Mouse (Mus musculus) forebrain, embryonic 12.5 days (tissue): Measurements from ENCODE around the gene Gnpnat1. TPM values are rescaled to one million over a fixed set of nuclear protein-coding genes. Genes with fewer than 3 reads are reported as not detected.

Experiments used
- ATAC-seq: fragments of 200-750 bp; cut with Nextera tagmentation; 2 replicates; pipeline ENCODE4 v1.8.0; 2017; ENCODE audit warnings: moderate TSS enrichment; ENCODE audit not compliant: low FRiP score
- H3K27ac ChIP-seq: fragments of 300-500 bp; sonication (generic); 2 replicates; pipeline ENCODE4 v1.5.1; 2016; ENCODE audit warnings: mild to moderate bottlenecking
- H3K27me3 ChIP-seq: fragments of 300-500 bp; sonication (generic); 2 replicates; pipeline ENCODE4 v1.6.1; 2016; ENCODE audit warnings: mild to moderate bottlenecking
- H3K36me3 ChIP-seq: fragments of 300-500 bp; sonication (generic); replicated peaks from 2 replicates; pipeline ENCODE4 v1.6.1; 2016; ENCODE audit warnings: mild to moderate bottlenecking
- H3K4me1 ChIP-seq: fragments of 300-500 bp; sonication (generic); 2 replicates; pipeline ENCODE4 v1.6.1; 2016
- H3K4me2 ChIP-seq: fragments of 300-500 bp; sonication (generic); 2 replicates; pipeline ENCODE4 v1.6.1; 2016; ENCODE audit warnings: mild to moderate bottlenecking, moderate library complexity
- H3K4me3 ChIP-seq: fragments of 300-500 bp; sonication (generic); replicated peaks from 2 replicates; pipeline ENCODE4 v1.5.1; 2016; ENCODE audit warnings: mild to moderate bottlenecking
- H3K9ac ChIP-seq: fragments of 300-500 bp; sonication (generic); 2 replicates; pipeline ENCODE4 v1.6.1; 2016; ENCODE audit warnings: mild to moderate bottlenecking
- H3K9me3 ChIP-seq: fragments of 300-500 bp; sonication (generic); 2 replicates; pipeline ENCODE4 v1.6.1; 2016
- WGBS: fragments of 180-500 bp; shearing (Covaris S2); methylation state at CpG from one replicate; pipeline ENCODE4 v1.1.7; 2016; 5-methylcytosine and 5-hydroxymethylcytosine counted together
- polyA plus RNA-seq: library from polyadenylated mRNA; unstranded; fragments of >200 nt; fragmentation: Nextera tagmentation; extraction: Ambion mirVana; gene quantifications from 2 replicates; pipeline ENCODE4 v1.2.1, GENCODE M21; 2016

Gnpnat1 gene
- polyA plus RNA-seq, 1 experiment from 2014 or later = 28.5 TPM

- Histone ChIP-seq H3K9me3 (no peaks in the 10 kb centered on the region), H3K27ac (peak overlapping the region; percentile 63; the same call in 1 of the 2 replicates), H3K4me3 (peak overlapping the region; percentile 85), H3K27me3 (no peaks in the 10 kb centered on the region), H3K4me1 (peaks cover 14% of the 10 kb centered on the region), H3K4me2 (peak overlapping the region; percentile 81), H3K9ac (peak overlapping the region; percentile 81), H3K36me3 (no peaks in the 10 kb centered on the region)
- WGBS = under 1% methylated on average over 55 of the region's 71 CpGs
- ATAC-seq = peak; percentile 95
Measured at GRCm38 (mm10) chr14:45388345-45389181, 16.1 kb downstream of the Gnpnat1 start.

GRCm38 (mm10) chr14:45387480-45387879 is 17.2 kb downstream of the Gnpnat1 start:
- peak overlapping the region; percentile 85 for H3K4me3 ChIP-seq
- no peak overlapping the region for H3K27ac ChIP-seq
- no peak for ATAC-seq
- H3K9me3 ChIP-seq = no peaks in the 10 kb centered on the region
- peaks cover 2% of the 10 kb centered on the region; the same call in 1 of the 2 replicates for H3K36me3 ChIP-seq
- WGBS = 20% methylated on average over 2 of the region's 2 CpGs
- peak overlapping the region; percentile 81 for H3K4me2 ChIP-seq
- no peak overlapping the region; the same call in 1 of the 2 replicates for H3K9ac ChIP-seq
- H3K27me3 ChIP-seq = no peaks in the 10 kb centered on the region
- H3K4me1 ChIP-seq = peaks cover 14% of the 10 kb centered on the region

GRCm38 (mm10) chr14:45385596-45385995 is 19.1 kb downstream of the Gnpnat1 start:
- H3K4me3 ChIP-seq = no peak overlapping the region
- peaks cover 2% of the 10 kb centered on the region; the same call in 1 of the 2 replicates for H3K36me3 ChIP-seq
- no peak for ATAC-seq
- WGBS = 98% methylated on average over 2 of the region's 2 CpGs
- no peak overlapping the region for H3K27ac ChIP-seq
- no peaks in the 10 kb centered on the region for H3K9me3 ChIP-seq
- no peak overlapping the region for H3K4me2 ChIP-seq
- H3K9ac ChIP-seq = no peak overlapping the region
- H3K27me3 ChIP-seq = no peaks in the 10 kb centered on the region
- H3K4me1 ChIP-seq = peaks cover 14% of the 10 kb centered on the region

GRCm38 (mm10) chr14:45382912-45383311 is 21.8 kb downstream of the Gnpnat1 start:
- H3K27ac ChIP-seq = no peak overlapping the region
- H3K4me2 ChIP-seq = no peak overlapping the region
- peaks cover 20% of the 10 kb centered on the region for H3K36me3 ChIP-seq
- H3K9me3 ChIP-seq = no peaks in the 10 kb centered on the region
- H3K9ac ChIP-seq = no peak overlapping the region
- WGBS = 83% methylated on average over 4 of the region's 4 CpGs
- no peaks in the 10 kb centered on the region for H3K27me3 ChIP-seq
- no peak overlapping the region for H3K4me3 ChIP-seq
- no peak for ATAC-seq
- peaks cover 8% of the 10 kb centered on the region for H3K4me1 ChIP-seq

DNA sequence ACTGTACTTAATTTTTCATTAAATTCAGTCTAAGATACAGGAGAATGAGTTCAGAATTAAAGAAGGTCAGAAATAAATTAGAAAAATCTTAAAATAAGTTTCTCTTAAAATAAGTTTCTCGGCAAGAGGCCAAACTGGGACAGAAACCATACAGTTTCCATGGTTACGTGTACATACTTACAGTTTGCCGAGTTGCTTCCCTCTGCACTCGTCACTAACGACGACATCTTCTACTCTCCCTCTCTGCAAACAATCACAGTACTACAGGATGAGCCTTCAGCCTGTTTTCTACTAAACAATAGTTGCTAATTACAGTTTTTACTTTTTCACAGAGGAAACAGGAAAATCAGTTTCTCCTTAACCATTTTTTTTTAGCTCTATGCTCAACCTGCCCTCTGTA is 24.0 kb downstream of the Gnpnat1 start:
- Histone ChIP-seq H3K27me3 (no peaks in the 10 kb centered on the region), H3K4me1 (no peaks in the 10 kb centered on the region), H3K4me3 (no peak overlapping the region), H3K9ac (no peak overlapping the region), H3K36me3 (peaks cover 20% of the 10 kb centered on the region), H3K4me2 (no peak overlapping the region), H3K9me3 (no peaks in the 10 kb centered on the region), H3K27ac (no peak overlapping the region)
- WGBS = 83% methylated on average over 6 of the region's 6 CpGs
- no peak for ATAC-seq

GRCm38 (mm10) chr14:45378771-45379170 is 25.9 kb downstream of the Gnpnat1 start:
- H3K27ac ChIP-seq = no peak overlapping the region
- peaks cover 20% of the 10 kb centered on the region for H3K36me3 ChIP-seq
- no peaks in the 10 kb centered on the region for H3K27me3 ChIP-seq
- H3K9ac ChIP-seq = no peak overlapping the region
- H3K4me1 ChIP-seq = no peaks in the 10 kb centered on the region
- WGBS = 94% methylated on average over 3 of the region's 3 CpGs
- no peak overlapping the region for H3K4me3 ChIP-seq
- no peak overlapping the region for H3K4me2 ChIP-seq
- no peak for ATAC-seq
- H3K9me3 ChIP-seq = no peaks in the 10 kb centered on the region

- Histone ChIP-seq H3K4me1 (peaks cover 5% of the 10 kb centered on the region; the same call in 1 of the 2 replicates), H3K27ac (no peak overlapping the region), H3K27me3 (no peaks in the 10 kb centered on the region), H3K4me2 (no peak overlapping the region), H3K4me3 (no peak overlapping the region), H3K36me3 (peaks cover 10% of the 10 kb centered on the region), H3K9ac (no peak overlapping the region), H3K9me3 (0 out of 2 replicates have a peak, but pooled peaks cover 3% of the 10 kb centered on the region)
- ATAC-seq = no peak
- WGBS = 87% methylated on average over 6 of the region's 6 CpGs
Measured at GRCm38 (mm10) chr14:45365196-45365587, 39.5 kb downstream of the Gnpnat1 start.

GRCm38 (mm10) chr14:45364211-45365195 is 40.2 kb downstream of the Gnpnat1 start:
- ATAC-seq = no peak
- no peak overlapping the region for H3K4me3 ChIP-seq
- peaks cover 5% of the 10 kb centered on the region; the same call in 1 of the 2 replicates for H3K4me1 ChIP-seq
- H3K36me3 ChIP-seq = peaks cover 4% of the 10 kb centered on the region
- H3K27ac ChIP-seq = no peak overlapping the region
- H3K9me3 ChIP-seq = no peaks in the 10 kb centered on the region
- WGBS = 74% methylated on average over 16 of the region's 16 CpGs
- H3K9ac ChIP-seq = no peak overlapping the region
- no peaks in the 10 kb centered on the region for H3K27me3 ChIP-seq
- no peak overlapping the region for H3K4me2 ChIP-seq

DNA sequence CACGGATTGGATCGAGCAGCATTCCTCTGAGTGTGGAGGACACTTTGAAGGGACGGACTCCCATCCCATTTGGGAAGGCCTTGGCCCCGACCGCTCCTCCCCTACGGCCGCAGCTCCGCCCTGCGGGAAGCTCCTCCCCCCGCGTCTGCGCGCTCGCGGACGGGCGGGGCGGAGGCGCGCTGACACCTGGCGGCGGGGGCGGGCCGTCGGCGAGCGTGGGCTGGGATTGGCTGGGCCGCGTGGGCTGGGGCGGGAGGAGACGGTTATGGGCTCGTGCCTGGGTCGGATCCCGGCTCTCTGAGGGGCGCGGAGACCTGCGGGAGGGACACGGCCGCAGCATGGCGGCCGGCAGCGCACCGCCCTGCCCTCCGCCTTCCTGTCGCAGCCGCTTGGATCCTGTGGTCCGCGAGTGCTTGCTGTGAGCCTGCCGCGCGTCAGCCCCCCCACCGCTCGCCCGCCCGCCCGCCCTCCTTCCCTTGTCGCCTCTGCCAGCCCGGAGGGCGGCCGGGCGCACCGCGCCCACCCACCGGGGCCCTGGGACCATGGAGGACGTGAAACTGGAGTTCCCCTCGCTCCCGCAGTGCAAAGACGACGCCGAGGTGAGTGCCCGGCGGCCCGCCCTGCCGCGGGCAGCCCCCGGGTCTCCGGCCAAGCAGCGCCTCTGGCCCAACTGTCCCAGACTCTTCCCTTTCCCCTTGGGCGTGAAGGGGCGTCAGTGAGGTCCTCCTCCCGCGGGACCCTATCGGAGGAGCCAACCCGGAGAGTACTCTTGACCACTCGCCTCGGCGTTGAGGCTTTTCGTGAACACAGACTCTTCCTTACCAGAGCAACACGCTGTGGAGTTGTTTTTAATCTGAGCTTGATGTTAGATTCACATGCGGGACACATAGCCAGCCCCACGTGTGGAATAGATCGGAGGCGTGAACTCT is 53.5 kb downstream of the Gnpnat1 start, which contains the start of gene Styx:
Gene Styx (plus strand): TSS at position 163 of the 929 bp plus-strand sequence.
- WGBS = 0% methylated on average over 77 of the region's 93 CpGs
- H3K27ac ChIP-seq = peak within 1 kb of the TSS; percentile 75

GRCm38 (mm10) chr14:45329589-45330181 is 75.0 kb downstream of the Gnpnat1 start, which contains the start of gene Psmc6:
Psmc6 (plus strand) TSS chr14:45329788.
- Histone ChIP-seq H3K9me3 (no peaks in the 10 kb centered on the region), H3K9ac (peak within 1 kb of the TSS; percentile 94), H3K27ac (peak within 1 kb of the TSS; percentile 85), H3K27me3 (no peaks in the 10 kb centered on the region), H3K36me3 (peaks cover 29% of the 10 kb centered on the region), H3K4me2 (peak within 1 kb of the TSS; percentile 62), H3K4me3 (peak within 1 kb of the TSS; percentile 90), H3K4me1 (peaks cover 13% of the 10 kb centered on the region)
- under 1% methylated on average over 44 of the region's 44 CpGs for WGBS
- peak; percentile 98 for ATAC-seq

More for the DNA sequence above, 53.5 kb downstream of the Gnpnat1 start, which contains the start of gene Styx:
- Histone ChIP-seq H3K27me3 (no peaks in the 10 kb centered on the region), H3K9me3 (no peaks in the 10 kb centered on the region), H3K4me1 (peaks cover 13% of the 10 kb centered on the region), H3K36me3 (peaks cover 20% of the 10 kb centered on the region), H3K9ac (peak within 1 kb of the TSS; percentile 75), H3K4me2 (peak within 1 kb of the TSS; percentile 69), H3K4me3 (peak within 1 kb of the TSS; percentile 74)
- peak; percentile 98 for ATAC-seq
